Mouse (Mus musculus) ES-Bruce4 (cell line): ENCODE measurements around the gene Slc12a3. TPM values are rescaled to one million over a fixed set of nuclear protein-coding genes. Genes with fewer than 3 reads are reported as not detected.
"Not testable (repeated sequence)": the region's sequence is repeated elsewhere in the genome, so short reads cannot be mapped to it uniquely, and the experiment has no call there.

Experiments used
- H3K27ac ChIP-seq: 2 replicates; pipeline ENCODE4 v1.5.1; 2012; ENCODE audit warnings: low read length, inconsistent platforms; ENCODE audit not compliant: insufficient read depth
- H3K27me3 ChIP-seq: 2 replicates; pipeline ENCODE4 v1.6.1; 2012; ENCODE audit warnings: mild to moderate bottlenecking, low read length, inconsistent platforms; ENCODE audit not compliant: control insufficient read depth, poor library complexity, insufficient read depth, severe bottlenecking
- H3K36me3 ChIP-seq: 2 replicates; pipeline ENCODE4 v1.6.1; 2012; ENCODE audit warnings: inconsistent platforms, mild to moderate bottlenecking, low read length, moderate library complexity; ENCODE audit not compliant: control insufficient read depth, poor library complexity, insufficient read depth, severe bottlenecking
- H3K4me1 ChIP-seq: one replicate; pipeline ENCODE4 v1.8.1; 2011; ENCODE audit warnings: low read length; ENCODE audit not compliant: control insufficient read depth, insufficient read depth
- H3K4me3 ChIP-seq: 2 replicates; pipeline ENCODE4 v1.5.1; 2011; ENCODE audit warnings: low read depth, mild to moderate bottlenecking, low read length
- H3K9ac ChIP-seq: 2 replicates; pipeline ENCODE4 v1.6.1; 2012; ENCODE audit warnings: low read depth, mild to moderate bottlenecking, inconsistent platforms; ENCODE audit not compliant: poor library complexity, severe bottlenecking
- H3K9me3 ChIP-seq: replicated peaks from 2 replicates; pipeline ENCODE4 v1.6.1; 2012; ENCODE audit warnings: mild to moderate bottlenecking, low read length, inconsistent platforms; ENCODE audit not compliant: control insufficient read depth, poor library complexity, insufficient read depth, severe bottlenecking
- CTCF ChIP-seq: IDR thresholded peaks from one replicate; pipeline ENCODE4 v1.8.1; 2011; ENCODE audit warnings: low read depth, low read length
- EP300 ChIP-seq: IDR thresholded peaks from 2 replicates; pipeline ENCODE4 v1.6.1; 2011; ENCODE audit warnings: low read depth, low read length; ENCODE audit not compliant: insufficient read depth
- POLR2A ChIP-seq: IDR thresholded peaks from one replicate; pipeline ENCODE4 v1.8.1; 2011; ENCODE audit warnings: low read length; ENCODE audit not compliant: insufficient read depth
- polyA plus RNA-seq: library from polyadenylated mRNA; stranded (reverse); fragments of >200 nt; gene quantifications from 2 replicates; pipeline ENCODE4 v1.2.4, GENCODE M21; 2011; ENCODE audit warnings: low read depth; ENCODE audit not compliant: missing spikeins, insufficient read depth, insufficient read length

Gene Slc12a3
- polyA plus RNA-seq, 1 experiment = not detected

- Histone ChIP-seq H3K27ac (no peak overlapping the region), H3K9ac (no peak overlapping the region), H3K4me3 (no peak overlapping the region), H3K36me3 (peaks cover 61% of the 10 kb centered on the region), H3K4me1 (no peaks in the 10 kb centered on the region), H3K27me3 (no peaks in the 10 kb centered on the region), H3K9me3 (no peaks in the 10 kb centered on the region)
- TF ChIP-seq POLR2A = no peak
- TF ChIP-seq EP300 = no peak
- no peak for TF ChIP-seq CTCF
Observed at GRCm38 (mm10) chr8:94392648-94393047, 63.6 kb downstream of the Slc12a3 start.

- Histone ChIP-seq H3K36me3 (peaks cover 45% of the 10 kb centered on the region), H3K9ac (no peak overlapping the region), H3K4me3 (no peak overlapping the region), H3K4me1 (no peaks in the 10 kb centered on the region), H3K27ac (no peak overlapping the region), H3K9me3 (no peaks in the 10 kb centered on the region), H3K27me3 (no peaks in the 10 kb centered on the region)
- no peak for TF ChIP-seq POLR2A
- TF ChIP-seq EP300 = no peak
- no peak for TF ChIP-seq CTCF
Observed at GRCm38 (mm10) chr8:94395851-94396540, 67.0 kb downstream of the Slc12a3 start.

- H3K4me1 ChIP-seq = no peaks in the 10 kb centered on the region
- no peaks in the 10 kb centered on the region for H3K27me3 ChIP-seq
- TF ChIP-seq EP300 (no peak), CTCF (peak; percentile 67)
- H3K36me3 ChIP-seq = peaks cover 33% of the 10 kb centered on the region
- H3K27ac ChIP-seq = no peak overlapping the region
- H3K9ac ChIP-seq = no peak overlapping the region
- no peaks in the 10 kb centered on the region for H3K9me3 ChIP-seq
- no peak overlapping the region for H3K4me3 ChIP-seq
Observed at GRCm38 (mm10) chr8:94396964-94397657, 68.1 kb downstream of the Slc12a3 start.

- Histone ChIP-seq H3K9me3 (no peaks in the 10 kb centered on the region), H3K9ac (no peak overlapping the region), H3K4me1 (no peaks in the 10 kb centered on the region), H3K27me3 (no peaks in the 10 kb centered on the region), H3K4me3 (no peak overlapping the region), H3K27ac (no peak overlapping the region), H3K36me3 (peaks cover 21% of the 10 kb centered on the region)
- no peak for TF ChIP-seq POLR2A
- TF ChIP-seq CTCF = no peak
- TF ChIP-seq EP300 = no peak
Observed at GRCm38 (mm10) chr8:94398587-94398986, 69.6 kb downstream of the Slc12a3 start.

GRCm38 (mm10) chr8:94399361-94399953 lies 70.5 kb downstream of the Slc12a3 start:
- TF ChIP-seq EP300 = no peak
- TF ChIP-seq POLR2A = no peak
- TF ChIP-seq CTCF = no peak
- Histone ChIP-seq H3K4me1 (no peaks in the 10 kb centered on the region), H3K9ac (no peak overlapping the region), H3K27ac (no peak overlapping the region), H3K9me3 (no peaks in the 10 kb centered on the region), H3K36me3 (peaks cover 13% of the 10 kb centered on the region), H3K27me3 (no peaks in the 10 kb centered on the region), H3K4me3 (no peak overlapping the region)

- H3K4me3 ChIP-seq, H3K36me3 ChIP-seq, H3K9me3 ChIP-seq, H3K27me3 ChIP-seq, H3K9ac ChIP-seq, H3K27ac ChIP-seq, H3K4me1 ChIP-seq: not testable (repeated sequence)
Observed at GRCm38 (mm10) chr8:94399957-94400356, 71.0 kb downstream of the Slc12a3 start.
